Mouse (Mus musculus): ENCODE data around the gene Slc12a9. TPM values are rescaled to one million over a fixed set of nuclear protein-coding genes. Genes with fewer than 3 reads are reported as not detected.

Slc12a9 gene
- polyA plus RNA-seq, 1 experiment from 2014 or later: 6.2 TPM

DNA sequence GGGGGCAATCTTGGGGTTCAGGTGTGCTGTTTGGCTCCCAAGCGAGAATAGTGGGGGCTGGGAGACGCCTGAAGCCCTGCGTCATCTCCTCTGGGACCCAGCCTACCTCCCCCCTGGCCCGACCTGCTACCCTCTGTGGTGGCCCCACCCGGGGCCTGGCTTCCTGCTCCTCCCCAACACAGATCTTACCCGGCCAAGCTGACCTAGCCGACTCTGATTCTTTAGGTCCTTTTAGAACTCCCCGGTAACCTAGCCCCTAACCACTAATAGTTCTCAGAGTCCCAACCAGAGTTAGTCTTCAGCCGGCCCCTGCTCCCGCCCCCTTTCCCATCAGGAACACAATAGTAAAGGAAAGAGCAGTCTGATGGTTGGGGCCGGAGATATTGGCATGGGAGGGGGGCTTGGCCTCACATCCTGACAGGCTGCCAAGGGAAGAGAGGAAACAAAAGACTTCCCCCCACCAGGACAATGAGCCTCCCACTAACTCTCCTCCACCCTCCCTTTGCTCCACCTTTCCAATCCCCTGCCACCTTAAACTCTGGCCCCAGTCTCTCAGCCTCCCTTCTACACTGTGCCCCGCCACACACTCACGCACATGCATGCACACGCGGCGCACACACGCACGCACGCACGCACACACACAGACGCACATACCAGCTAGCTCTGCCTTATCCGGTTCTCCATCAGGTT, 6.0 kb upstream of the Slc12a9 start:
- ATAC-seq (peak; percentile 58), DNase-seq (ENCODE audit: low spot score) (peak; percentile 59)
- WGBS: 4% methylated on average over 22 of the region's 22 CpGs
- Histone ChIP-seq H3K9ac (ENCODE audit: low read length) (peak overlapping the region; percentile 69), H3K4me3 (ENCODE audit: low read depth, low read length) (peak overlapping the region; percentile 34), H3K4me1 (ENCODE audit: control insufficient read depth, insufficient read depth, low read length) (peaks cover 12% of the 10 kb centered on the region), H3K9me3 (replicated peaks; ENCODE audit: control insufficient read depth, low read length) (no peaks in the 10 kb centered on the region), H3K36me3 (ENCODE audit: control insufficient read depth, insufficient read depth, low read length) (no peaks in the 10 kb centered on the region), H3K27me3 (replicated peaks; ENCODE audit: control insufficient read depth, insufficient read depth, low read length) (no peaks in the 10 kb centered on the region), H3K27ac (ENCODE audit: low read depth, low read length) (peak overlapping the region; percentile 67; the same call in 1 of the 2 replicates), H3K4me2 (ENCODE audit: low read length) (peak overlapping the region; percentile 77)

DNA sequence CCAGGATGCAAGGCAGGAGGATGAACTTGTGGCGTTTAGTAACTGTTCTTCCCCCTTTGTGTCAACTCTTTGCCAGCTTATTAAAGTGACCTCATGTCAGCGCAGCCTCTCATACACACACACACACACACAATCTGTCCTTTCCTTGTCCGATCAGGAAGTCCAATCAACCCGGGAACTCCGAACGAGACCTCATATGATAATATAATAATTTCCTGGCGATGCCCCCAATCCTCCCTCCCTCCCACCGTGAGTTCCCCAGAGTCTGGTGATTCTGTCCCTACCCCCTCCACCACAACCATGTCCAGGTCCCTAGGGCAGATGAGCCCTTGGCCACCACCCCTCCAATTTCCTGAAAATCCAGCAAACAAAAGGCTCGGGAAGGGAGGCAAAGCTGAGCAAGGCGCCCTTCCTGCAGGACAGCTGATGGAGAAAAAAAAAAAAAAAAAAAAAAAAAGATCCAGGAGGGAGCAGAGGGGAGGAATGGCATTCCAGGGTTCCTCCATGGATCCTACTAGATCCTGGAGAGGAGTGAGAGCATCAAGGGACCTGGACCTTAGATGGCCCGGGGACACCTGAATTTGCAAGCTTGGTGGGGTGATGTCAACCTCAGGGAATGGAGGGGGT, 5.4 kb upstream of the Slc12a9 start:
- Histone ChIP-seq H3K4me2 (ENCODE audit: low read length) (peak overlapping the region; percentile 77), H3K9me3 (replicated peaks; ENCODE audit: control insufficient read depth, low read length) (no peaks in the 10 kb centered on the region), H3K4me1 (ENCODE audit: control insufficient read depth, insufficient read depth, low read length) (peaks cover 12% of the 10 kb centered on the region), H3K9ac (ENCODE audit: low read length) (peak overlapping the region; percentile 69), H3K36me3 (ENCODE audit: control insufficient read depth, insufficient read depth, low read length) (no peaks in the 10 kb centered on the region), H3K27ac (ENCODE audit: low read depth, low read length) (peak overlapping the region; percentile 67), H3K27me3 (replicated peaks; ENCODE audit: control insufficient read depth, insufficient read depth, low read length) (no peaks in the 10 kb centered on the region), H3K4me3 (ENCODE audit: low read depth, low read length) (peak overlapping the region; percentile 34)
- DNase-seq (ENCODE audit: low spot score): no peak
- ATAC-seq: peak; percentile 10; the same call in 1 of the 2 replicates
- WGBS: 2% methylated on average over 11 of the region's 11 CpGs

DNA sequence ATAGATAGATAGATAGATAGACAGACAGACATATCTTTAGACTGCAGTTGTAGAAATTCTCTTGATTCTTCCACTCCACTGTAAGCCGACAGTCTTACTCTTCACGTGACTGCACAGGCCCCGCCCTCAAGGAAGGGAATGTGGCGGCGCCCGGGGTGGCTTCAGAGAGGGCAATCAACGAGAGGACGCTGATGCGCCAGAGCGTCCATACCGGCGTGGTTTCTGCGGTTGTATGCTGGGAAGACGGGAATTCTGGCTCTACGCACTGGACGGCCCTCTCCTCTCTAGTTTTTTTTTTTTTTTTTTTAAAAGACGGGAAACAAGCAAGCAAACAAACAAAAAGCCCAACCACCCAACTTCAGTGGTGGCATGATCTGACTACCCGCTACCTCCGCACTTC, 4.9 kb upstream of the Slc12a9 start:
- H3K27ac ChIP-seq (ENCODE audit: low read depth, low read length): peak overlapping the region; percentile 67
- H3K4me2 ChIP-seq (ENCODE audit: low read length): peak overlapping the region; percentile 77
- peak overlapping the region; percentile 69 for H3K9ac ChIP-seq (ENCODE audit: low read length)
- H3K4me1 ChIP-seq (ENCODE audit: control insufficient read depth, insufficient read depth, low read length): peaks cover 12% of the 10 kb centered on the region
- H3K36me3 ChIP-seq (ENCODE audit: control insufficient read depth, insufficient read depth, low read length): no peaks in the 10 kb centered on the region
- WGBS: under 1% methylated on average over 19 of the region's 19 CpGs
- H3K27me3 ChIP-seq (replicated peaks; ENCODE audit: control insufficient read depth, insufficient read depth, low read length): no peaks in the 10 kb centered on the region
- no peaks in the 10 kb centered on the region for H3K9me3 ChIP-seq (replicated peaks; ENCODE audit: control insufficient read depth, low read length)
- peak overlapping the region; percentile 34 for H3K4me3 ChIP-seq (ENCODE audit: low read depth, low read length)
- ATAC-seq (peak; percentile 81), DNase-seq (ENCODE audit: low spot score) (peak; percentile 95)

- Histone ChIP-seq H3K9ac (ENCODE audit: low read length) (no peak overlapping the region), H3K4me2 (ENCODE audit: low read length) (no peak overlapping the region)
- WGBS: 58% methylated on average over 8 of the region's 8 CpGs
Measured at GRCm38 (mm10) chr5:137337190-137337589, 3.8 kb upstream of the Slc12a9 start.

GRCm38 (mm10) chr5:137335066-137335465, 1.7 kb upstream of the Slc12a9 start:
- peaks cover 16% of the 10 kb centered on the region for H3K4me1 ChIP-seq (ENCODE audit: control insufficient read depth, insufficient read depth, low read length)
- DNase-seq (ENCODE audit: low spot score): no peak

More at GRCm38 (mm10) chr5:137337190-137337589, 3.8 kb upstream of the Slc12a9 start:
- Histone ChIP-seq H3K36me3 (ENCODE audit: control insufficient read depth, insufficient read depth, low read length) (no peaks in the 10 kb centered on the region), H3K27ac (ENCODE audit: low read depth, low read length) (no peak overlapping the region), H3K9me3 (replicated peaks; ENCODE audit: control insufficient read depth, low read length) (no peaks in the 10 kb centered on the region), H3K27me3 (replicated peaks; ENCODE audit: control insufficient read depth, insufficient read depth, low read length) (no peaks in the 10 kb centered on the region), H3K4me1 (ENCODE audit: control insufficient read depth, insufficient read depth, low read length) (peaks cover 16% of the 10 kb centered on the region), H3K4me3 (ENCODE audit: low read depth, low read length) (no peak overlapping the region)
- DNase-seq (ENCODE audit: low spot score): no peak
- no peak for ATAC-seq

DNA sequence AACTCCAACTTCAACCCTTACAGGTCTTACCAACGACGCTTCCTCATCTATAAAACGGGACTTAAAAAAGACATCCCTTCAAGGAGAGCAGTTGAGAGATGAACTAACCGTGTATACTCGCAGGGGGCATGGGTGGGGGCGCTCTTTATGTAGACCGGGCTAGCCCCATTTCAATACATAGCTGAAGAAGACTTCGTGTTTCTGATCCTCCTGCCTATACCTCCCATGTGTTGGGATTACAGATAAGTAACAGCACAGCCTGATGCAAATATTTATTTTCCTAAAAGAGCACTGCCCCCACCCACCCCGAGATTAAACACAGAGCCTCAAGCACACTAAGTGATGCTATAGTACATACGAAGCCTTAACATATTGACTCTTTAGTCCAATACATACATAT, 920 bp upstream of the Slc12a9 start:
- Histone ChIP-seq H3K9ac (ENCODE audit: low read length) (no peak overlapping the region), H3K4me3 (ENCODE audit: low read depth, low read length) (no peak overlapping the region), H3K36me3 (ENCODE audit: control insufficient read depth, insufficient read depth, low read length) (no peaks in the 10 kb centered on the region), H3K9me3 (replicated peaks; ENCODE audit: control insufficient read depth, low read length) (no peaks in the 10 kb centered on the region), H3K27me3 (replicated peaks; ENCODE audit: control insufficient read depth, insufficient read depth, low read length) (no peaks in the 10 kb centered on the region), H3K4me1 (ENCODE audit: control insufficient read depth, insufficient read depth, low read length) (peaks cover 11% of the 10 kb centered on the region), H3K4me2 (ENCODE audit: low read length) (peak overlapping the region; percentile 95), H3K27ac (ENCODE audit: low read depth, low read length) (no peak overlapping the region)
- 64% methylated on average over 10 of the region's 10 CpGs for WGBS
- DNase-seq (ENCODE audit: low spot score) (no peak), ATAC-seq (no peak)

More at GRCm38 (mm10) chr5:137335066-137335465, 1.7 kb upstream of the Slc12a9 start:
- Histone ChIP-seq H3K27me3 (replicated peaks; ENCODE audit: control insufficient read depth, insufficient read depth, low read length) (no peaks in the 10 kb centered on the region), H3K27ac (ENCODE audit: low read depth, low read length) (no peak overlapping the region), H3K4me3 (ENCODE audit: low read depth, low read length) (no peak overlapping the region), H3K4me2 (ENCODE audit: low read length) (no peak overlapping the region), H3K9me3 (replicated peaks; ENCODE audit: control insufficient read depth, low read length) (no peaks in the 10 kb centered on the region), H3K9ac (ENCODE audit: low read length) (no peak overlapping the region), H3K36me3 (ENCODE audit: control insufficient read depth, insufficient read depth, low read length) (no peaks in the 10 kb centered on the region)
- no peak for ATAC-seq
- WGBS: 71% methylated on average over 6 of the region's 6 CpGs

- 15% methylated on average over 15 of the region's 15 CpGs for WGBS
- no peaks in the 10 kb centered on the region for H3K27me3 ChIP-seq (replicated peaks; ENCODE audit: control insufficient read depth, insufficient read depth, low read length)
- H3K9ac ChIP-seq (ENCODE audit: low read length): peak overlapping the region; percentile 72
- peaks cover 4% of the 10 kb centered on the region for H3K4me1 ChIP-seq (ENCODE audit: control insufficient read depth, insufficient read depth, low read length)
- ATAC-seq (no peak), DNase-seq (ENCODE audit: low spot score) (no peak)
- no peaks in the 10 kb centered on the region for H3K9me3 ChIP-seq (replicated peaks; ENCODE audit: control insufficient read depth, low read length)
- no peak overlapping the region; the same call in 1 of the 2 replicates for H3K27ac ChIP-seq (ENCODE audit: low read depth, low read length)
- H3K4me3 ChIP-seq (ENCODE audit: low read depth, low read length): peak overlapping the region; percentile 45
- 0 out of 2 replicates have a peak, but pooled peaks cover 3% of the 10 kb centered on the region for H3K36me3 ChIP-seq (ENCODE audit: control insufficient read depth, insufficient read depth, low read length)
- H3K4me2 ChIP-seq (ENCODE audit: low read length): peak overlapping the region; percentile 95
Measured at GRCm38 (mm10) chr5:137332857-137333511, 413 bp downstream of the Slc12a9 start.

GRCm38 (mm10) chr5:137330910-137331309, 2.5 kb downstream of the Slc12a9 start:
- Histone ChIP-seq H3K4me2 (ENCODE audit: low read length) (no peak overlapping the region), H3K4me1 (ENCODE audit: control insufficient read depth, insufficient read depth, low read length) (peaks cover 4% of the 10 kb centered on the region), H3K27me3 (replicated peaks; ENCODE audit: control insufficient read depth, insufficient read depth, low read length) (no peaks in the 10 kb centered on the region), H3K27ac (ENCODE audit: low read depth, low read length) (no peak overlapping the region), H3K4me3 (ENCODE audit: low read depth, low read length) (no peak overlapping the region), H3K9ac (ENCODE audit: low read length) (no peak overlapping the region), H3K9me3 (replicated peaks; ENCODE audit: control insufficient read depth, low read length) (no peaks in the 10 kb centered on the region), H3K36me3 (ENCODE audit: control insufficient read depth, insufficient read depth, low read length) (peaks cover 14% of the 10 kb centered on the region; the same call in 1 of the 2 replicates)
- WGBS: 88% methylated on average over 7 of the region's 7 CpGs
- ATAC-seq: no peak
- no peak for DNase-seq (ENCODE audit: low spot score)

Measured in forebrain, embryonic 14.5 days (tissue).